Mouse (Mus musculus) stomach, postnatal 0 days (tissue): ENCODE data around the gene Slc9a9. TPM values are rescaled to one million over a fixed set of nuclear protein-coding genes. Genes with fewer than 3 reads are reported as not detected.
A peak's percentile ranks its signal among the peaks of the same experiment; 100 is the strongest.

Experiments used
- ATAC-seq: fragments of 200-750 bp; cut with Nextera tagmentation; 2 replicates; pipeline ENCODE4 v1.8.0; 2017; ENCODE audit not compliant: low FRiP score, low TSS enrichment
- DNase-seq: peaks from one replicate; pipeline ENCODE4 v3.0.0-alpha.2; 2016; ENCODE audit warnings: low spot score
- H3K27ac ChIP-seq: fragments of 300-500 bp; sonication (generic); replicated peaks from 2 replicates; pipeline ENCODE4 v1.5.1; 2014; ENCODE audit warnings: mild to moderate bottlenecking, control low read depth
- H3K27me3 ChIP-seq: fragments of 300-500 bp; sonication (generic); 2 replicates; pipeline ENCODE4 v1.6.1; 2014; ENCODE audit warnings: low read length; ENCODE audit not compliant: control insufficient read depth, insufficient read depth
- H3K36me3 ChIP-seq: fragments of 300-500 bp; sonication (generic); 2 replicates; pipeline ENCODE4 v1.6.1; 2014; ENCODE audit warnings: low read length, mixed read lengths; ENCODE audit not compliant: control insufficient read depth, insufficient read depth
- H3K4me1 ChIP-seq: fragments of 300-500 bp; sonication (generic); replicated peaks from 2 replicates; pipeline ENCODE4 v1.6.1; 2014; ENCODE audit warnings: antibody characterized with exemption; ENCODE audit not compliant: control insufficient read depth, insufficient read depth
- H3K4me2 ChIP-seq: fragments of 300-500 bp; sonication (generic); replicated peaks from 2 replicates; pipeline ENCODE4 v1.6.1; 2014; ENCODE audit warnings: low read depth, mild to moderate bottlenecking, control low read depth, moderate library complexity
- H3K4me3 ChIP-seq: fragments of 300-500 bp; sonication (generic); 2 replicates; pipeline ENCODE4 v1.5.1; 2014; ENCODE audit warnings: low read depth, low read length, control low read depth
- H3K9ac ChIP-seq: fragments of 300-500 bp; sonication (generic); 2 replicates; pipeline ENCODE4 v1.6.1; 2014; ENCODE audit warnings: mild to moderate bottlenecking, low read length, control low read depth, mixed read lengths
- H3K9me3 ChIP-seq: fragments of 300-500 bp; sonication (generic); 2 replicates; pipeline ENCODE4 v1.6.1; 2016; ENCODE audit warnings: low read length; ENCODE audit not compliant: control insufficient read depth
- CTCF ChIP-seq: IDR thresholded peaks from 2 replicates; pipeline ENCODE4 v1.5.1; 2016; ENCODE audit warnings: antibody characterized with exemption, low read depth, mild to moderate bottlenecking, moderate library complexity
- EP300 ChIP-seq: optimal IDR thresholded peaks from 2 replicates; pipeline ENCODE3; 2016; ENCODE audit warnings: antibody characterized with exemption
- WGBS: fragments of 180-500 bp; shearing (Covaris S2); extraction: QIAGEN DNeasy Blood & Tissue Kit; methylation state at CpG from one replicate; pipeline ENCODE4 v1.1.7; 2014; 5-methylcytosine and 5-hydroxymethylcytosine counted together
- polyA plus RNA-seq: library from polyadenylated mRNA; unstranded; fragments of >200 nt; fragmentation: Nextera tagmentation; extraction: Ambion mirVana; gene quantifications from 2 replicates; pipeline ENCODE4 v1.2.1, GENCODE M21; 2015

Gene Slc9a9
- polyA plus RNA-seq: 3.4 and 3.8 TPM in 2 replicates

- Histone ChIP-seq H3K4me1 (no peaks in the 10 kb centered on the region), H3K4me2 (peak within 1 kb of the TSS; percentile 65), H3K9me3 (no peaks in the 10 kb centered on the region), H3K36me3 (no peaks in the 10 kb centered on the region), H3K4me3 (peak within 1 kb of the TSS; percentile 42), H3K27ac (peak within 1 kb of the TSS; percentile 19), H3K9ac (peak within 1 kb of the TSS; percentile 41), H3K27me3 (no peaks in the 10 kb centered on the region)
- under 1% methylated on average over 23 of the region's 23 CpGs for WGBS
- DNase-seq (no peak), ATAC-seq (peak; percentile 57; the same call in 1 of the 2 replicates)
- TF ChIP-seq EP300: no peak
- TF ChIP-seq CTCF: peak; percentile 37
Measured at GRCm38 (mm10) chr9:94669791-94670577, at the start of gene Slc9a9. Gene Slc9a9 (plus strand): TSS chr9:94669909.

DNA sequence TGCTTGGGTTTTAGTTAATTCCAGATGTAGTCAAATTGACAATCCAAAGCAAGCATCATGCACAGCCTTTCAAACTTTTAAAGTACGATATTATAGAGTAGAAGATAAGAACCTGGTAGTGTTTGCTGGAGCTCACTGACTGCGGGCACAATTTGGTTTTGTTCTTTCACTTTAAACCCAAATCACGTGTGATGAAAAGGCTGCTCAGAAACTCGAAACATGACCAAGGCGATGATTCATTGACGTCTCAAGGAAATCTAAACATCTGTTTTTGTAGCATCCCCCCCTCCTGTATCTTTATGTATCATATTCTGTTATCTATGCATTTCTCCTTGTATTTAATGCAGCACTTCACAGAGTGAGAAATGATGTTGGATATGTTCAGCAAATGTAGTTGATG lies 49.4 kb upstream of the Slc9a9 start:
- Histone ChIP-seq H3K4me1 (no peaks in the 10 kb centered on the region), H3K4me2 (no peak overlapping the region), H3K27ac (no peak overlapping the region), H3K36me3 (no peaks in the 10 kb centered on the region), H3K9ac (no peak overlapping the region), H3K9me3 (no peaks in the 10 kb centered on the region), H3K4me3 (no peak overlapping the region), H3K27me3 (no peaks in the 10 kb centered on the region)
- TF ChIP-seq CTCF: no peak
- no peak for TF ChIP-seq EP300
- ATAC-seq (no peak), DNase-seq (no peak)
- WGBS: 80% methylated on average over 6 of the region's 6 CpGs

DNA sequence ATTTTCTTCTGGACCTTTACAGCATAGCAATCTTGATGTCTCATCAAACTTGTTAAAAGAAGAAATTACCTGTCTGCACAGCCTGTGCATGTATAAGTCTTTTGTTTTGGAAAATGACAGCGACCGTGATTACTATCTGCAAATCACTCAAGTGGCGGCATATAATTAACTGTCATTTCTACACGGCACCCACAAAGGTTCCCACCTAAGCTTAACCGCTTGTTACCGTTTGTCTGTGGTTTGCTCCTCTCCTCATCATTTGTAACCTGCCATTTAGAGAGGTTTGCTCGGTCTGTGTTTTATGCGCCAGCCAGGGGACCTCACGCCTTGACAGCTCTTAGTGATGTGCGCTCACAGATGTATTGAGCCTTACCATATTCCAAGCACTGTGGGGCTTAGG lies 48.9 kb upstream of the Slc9a9 start:
- 71% methylated on average over 10 of the region's 10 CpGs for WGBS
- no peaks in the 10 kb centered on the region for H3K27me3 ChIP-seq
- no peak overlapping the region for H3K9ac ChIP-seq
- TF ChIP-seq EP300 (no peak), CTCF (no peak)
- H3K27ac ChIP-seq: no peak overlapping the region
- no peak for DNase-seq
- H3K4me2 ChIP-seq: no peak overlapping the region
- no peak for ATAC-seq
- no peaks in the 10 kb centered on the region for H3K4me1 ChIP-seq
- H3K4me3 ChIP-seq: no peak overlapping the region
- no peaks in the 10 kb centered on the region for H3K36me3 ChIP-seq
- H3K9me3 ChIP-seq: no peaks in the 10 kb centered on the region

DNA sequence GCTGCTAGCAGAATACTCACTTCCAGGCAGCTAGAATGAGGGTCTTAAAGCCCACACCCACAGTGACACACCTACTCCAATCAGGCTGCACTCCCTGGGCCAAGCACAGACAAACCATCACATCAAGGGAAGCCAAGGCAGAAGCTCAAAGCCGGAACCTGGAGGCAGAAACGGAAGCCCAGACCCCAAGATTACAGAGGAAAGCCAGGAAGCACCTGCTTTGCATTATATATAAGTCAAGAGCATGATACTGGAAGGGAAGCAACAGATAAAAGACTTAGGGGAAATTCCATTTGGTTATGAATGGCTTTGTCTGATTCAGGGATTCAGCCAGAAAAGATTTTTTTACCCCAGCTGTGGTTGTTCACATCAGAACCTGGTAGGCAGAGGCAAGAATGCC lies 47.8 kb upstream of the Slc9a9 start:
- Histone ChIP-seq H3K27ac (no peak overlapping the region), H3K9me3 (no peaks in the 10 kb centered on the region), H3K27me3 (no peaks in the 10 kb centered on the region), H3K4me1 (no peaks in the 10 kb centered on the region), H3K4me3 (no peak overlapping the region), H3K4me2 (no peak overlapping the region), H3K36me3 (no peaks in the 10 kb centered on the region), H3K9ac (no peak overlapping the region)
- TF ChIP-seq CTCF: no peak
- no peak for TF ChIP-seq EP300
- ATAC-seq (no peak), DNase-seq (no peak)
- 83% methylated on average over 2 of the region's 2 CpGs for WGBS

DNA sequence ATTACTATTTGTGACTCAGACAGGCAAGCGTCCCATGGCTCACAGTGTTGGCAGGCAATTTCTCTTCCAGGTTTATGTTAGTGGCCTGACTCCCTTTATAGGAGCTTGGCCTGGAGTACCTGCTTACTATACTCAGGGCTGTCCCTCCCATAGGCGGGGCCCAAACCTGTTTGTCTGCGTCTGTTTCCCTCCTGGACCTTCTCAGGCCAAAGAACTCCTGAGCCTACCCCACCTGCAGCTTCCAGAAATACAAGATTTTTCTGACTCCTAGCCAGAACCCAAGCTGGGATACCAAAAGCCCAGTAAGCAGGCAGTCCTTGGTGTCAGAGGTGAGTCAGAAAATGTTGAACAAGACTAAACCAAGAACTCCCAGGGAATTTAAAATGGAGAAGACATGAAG lies 43.0 kb upstream of the Slc9a9 start:
- 60% methylated on average over 3 of the region's 3 CpGs for WGBS
- H3K36me3 ChIP-seq: no peaks in the 10 kb centered on the region
- no peak overlapping the region for H3K27ac ChIP-seq
- H3K4me2 ChIP-seq: no peak overlapping the region
- DNase-seq (peak; percentile 23), ATAC-seq (peak; percentile 76)
- H3K4me3 ChIP-seq: no peak overlapping the region
- H3K9me3 ChIP-seq: no peaks in the 10 kb centered on the region
- no peak for TF ChIP-seq CTCF
- peak; percentile 69 for TF ChIP-seq EP300
- H3K9ac ChIP-seq: no peak overlapping the region
- H3K4me1 ChIP-seq: no peaks in the 10 kb centered on the region
- no peaks in the 10 kb centered on the region for H3K27me3 ChIP-seq

DNA sequence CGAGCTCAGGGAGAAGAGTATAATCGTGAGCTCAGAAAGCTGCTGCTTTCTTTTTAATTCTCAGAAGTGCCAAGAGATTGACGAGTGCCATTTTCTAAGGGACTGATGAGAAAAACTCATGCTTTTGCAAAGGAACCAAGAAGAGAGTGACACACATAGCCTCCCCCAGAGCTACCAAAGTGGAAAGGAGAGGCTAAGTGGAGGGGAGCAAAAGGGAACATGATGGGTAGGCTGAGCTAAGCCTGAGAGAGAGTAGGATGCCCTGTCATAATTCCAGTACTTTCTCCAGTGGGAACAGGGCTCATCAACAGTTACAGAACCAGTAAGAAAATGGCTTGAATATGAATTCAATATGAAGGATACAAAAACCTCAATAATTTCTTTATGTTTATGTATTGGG lies 40.8 kb upstream of the Slc9a9 start:
- Histone ChIP-seq H3K36me3 (no peaks in the 10 kb centered on the region), H3K4me1 (no peaks in the 10 kb centered on the region), H3K9me3 (no peaks in the 10 kb centered on the region), H3K27ac (no peak overlapping the region), H3K27me3 (no peaks in the 10 kb centered on the region), H3K4me2 (no peak overlapping the region), H3K9ac (no peak overlapping the region), H3K4me3 (no peak overlapping the region)
- no peak for DNase-seq
- WGBS: 54% methylated on average over 3 of the region's 3 CpGs
- TF ChIP-seq CTCF (no peak), EP300 (no peak)
- ATAC-seq: no peak
